Mouse (Mus musculus) kidney, adult 2 months (tissue): ENCODE results near the gene Man2b2.
"Not testable (repeated sequence)": the region's sequence is repeated elsewhere in the genome, so short reads cannot be mapped to it uniquely, and the experiment has no call there.

Source experiments
- CTCF ChIP-seq: fragments of 200-500 bp; conservative IDR thresholded peaks from 2 replicates; pipeline ENCODE4 v1.5.1; 2011; ENCODE audit warnings: low read depth, mild to moderate bottlenecking, control low read depth, low read length, moderate library complexity, mixed read lengths; ENCODE audit not compliant: insufficient read depth, insufficient read length
- POLR2A ChIP-seq: fragments of 200-500 bp; IDR thresholded peaks from one replicate; pipeline ENCODE4 v1.6.1; 2011; ENCODE audit warnings: low read depth, low read length, control low read depth

GRCm38 (mm10) chr5:36796296-36797014 lies 34.0 kb downstream of the Man2b2 start, which contains the start of gene Mrfap1:
- TF ChIP-seq CTCF: not testable (repeated sequence)
- peak; percentile 76 for TF ChIP-seq POLR2A
